Comparison of ENCODE assay signal across 13 mouse cellular contexts in the genomic region with DNA sequence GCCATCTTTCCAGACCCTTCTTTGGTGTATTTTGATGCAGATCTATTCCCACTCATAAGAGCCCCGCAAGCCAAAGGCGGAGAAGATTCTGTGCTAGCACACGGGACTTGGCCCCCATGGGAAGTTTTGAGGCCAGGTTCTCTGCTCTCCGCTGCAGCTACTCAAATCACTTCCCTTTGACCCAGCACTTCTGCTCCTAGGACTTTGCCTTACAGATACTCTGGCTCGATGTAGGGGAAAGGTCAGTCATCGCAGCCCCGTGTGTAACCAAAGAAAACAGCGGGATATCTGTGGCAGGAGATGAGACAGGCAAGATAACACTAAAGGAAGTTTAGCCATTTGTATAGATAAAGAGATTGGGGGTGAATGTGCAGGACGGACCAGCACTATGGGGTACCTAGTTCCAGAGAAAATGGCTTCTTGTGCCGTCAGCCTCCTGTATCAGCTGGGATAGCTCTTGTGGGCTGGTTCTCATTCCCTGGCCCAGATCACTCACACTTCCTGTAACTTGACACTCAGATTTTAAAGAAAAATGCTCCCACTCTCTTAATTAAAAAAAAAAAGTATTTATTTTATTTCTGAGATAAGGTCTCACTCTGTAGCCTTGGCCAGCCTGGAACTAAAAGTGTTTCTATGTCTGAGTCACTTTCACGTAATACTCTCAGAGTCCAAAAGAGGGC. TPM values are rescaled to one million over a fixed set of nuclear protein-coding genes. Genes with fewer than 3 reads are reported as not detected.
DNase-seq lines count a peak whose midpoint lies in the region; ATAC-seq and TF ChIP-seq lines count a peak whose summit lies in the region.
"Had no signal": no experiment of that assay in that cellular context is flagged by ENCODE, and none has a peak within 500 bp of the region (broad histone marks: within the 10 kb centered on the region; RNA-seq: fewer than 3 reads in every experiment).

No protein-coding gene starts in this region.

- H3K9me3 ChIP-seq in kidney, embryonic 15.5 days (replicated peaks), result no peaks in the 10 kb centered on the region
- H3K9me3 ChIP-seq in MEL (replicated peaks; ENCODE audit: insufficient read depth, low read length), result no peaks in the 10 kb centered on the region
- no peaks in the 10 kb centered on the region for H3K9me3 ChIP-seq in intestine, embryonic 16.5 days (ENCODE audit: control insufficient read depth, low read length)
- no peaks in the 10 kb centered on the region; the same call in 1 of the 2 replicates for H3K9me3 ChIP-seq in liver, postnatal 0 days (ENCODE audit: low read length)
- H3K9me3 ChIP-seq: forebrain, embryonic 12.5 days; midbrain, embryonic 15.5 days had no signal

- 78% methylated on average over 11 of the region's 11 CpGs for WGBS in kidney, embryonic 15.5 days
- WGBS in intestine, embryonic 16.5 days, result 67% methylated on average over 11 of the region's 11 CpGs
- WGBS in liver, postnatal 0 days (ENCODE audit: insufficient replicate concordance), result 54% methylated on average over 11 of the region's 11 CpGs

- peak; percentile 81 for DNase-seq in kidney, adult 9 months
- DNase-seq in MEL (ENCODE audit: low read depth, low spot score), result no peak
- DNase-seq in liver, postnatal 0 days, result no peak
- DNase-seq in spleen, postnatal 36 days (ENCODE audit: low spot score in 2 of 2), result no peak
- DNase-seq: cerebellum, postnatal 10 days; thymus, adult 18-20 months had no signal

- no peaks in the 10 kb centered on the region for H3K79me2 ChIP-seq in MEL (ENCODE audit: control insufficient read depth, insufficient read depth, low read length, poor library complexity)

- H3K27ac ChIP-seq in kidney, embryonic 15.5 days, result no peak overlapping the region
- no peak overlapping the region for H3K27ac ChIP-seq in MEL (ENCODE audit: control insufficient read depth, low read depth, low read length)
- peak overlapping the region; percentile 60 for H3K27ac ChIP-seq in intestine, embryonic 16.5 days (ENCODE audit: low read length)
- peak overlapping the region; percentile 80 for H3K27ac ChIP-seq in liver, postnatal 0 days (ENCODE audit: low read depth)
- H3K27ac ChIP-seq: forebrain, embryonic 12.5 days; hindbrain, embryonic 14.5 days; midbrain, embryonic 15.5 days had no signal

- peak; percentile 7; the same call in 1 of the 2 replicates for TF ChIP-seq RAD21 in MEL (IDR thresholded peaks at IDR 0.05; ENCODE audit: low read depth, low read length)

- H3K4me3 ChIP-seq in kidney, embryonic 15.5 days (replicated peaks), result no peak overlapping the region
- H3K4me3 ChIP-seq in MEL (ENCODE audit: control insufficient read depth in 1 of 2, insufficient read depth in 1 of 2, low read depth in 2 of 2, low read length in 2 of 2), result no peak overlapping the region
- no peak overlapping the region for H3K4me3 ChIP-seq in intestine, embryonic 16.5 days (ENCODE audit: low read length)
- no peak overlapping the region for H3K4me3 ChIP-seq in liver, postnatal 0 days (ENCODE audit: low read depth, low read length)
- H3K4me3 ChIP-seq: forebrain, embryonic 12.5 days; midbrain, embryonic 15.5 days had no signal

- H3K4me2 ChIP-seq in kidney, embryonic 15.5 days, result no peak overlapping the region
- no peak overlapping the region for H3K4me2 ChIP-seq in intestine, embryonic 16.5 days (ENCODE audit: low read depth, low read length)
- H3K4me2 ChIP-seq in liver, postnatal 0 days (ENCODE audit: low read depth, low read length), result 0 out of 2 replicates have a peak overlapping the region, but pooled peaks have one; percentile 38
- H3K4me2 ChIP-seq: forebrain, embryonic 12.5 days; heart, embryonic 11.5 days; hindbrain, embryonic 14.5 days; midbrain, embryonic 15.5 days had no signal

- TF ChIP-seq POLR2A in MEL (IDR thresholded peaks at IDR 0.05; ENCODE audit: control insufficient read depth in 1 of 2, insufficient read depth in 1 of 2, low read depth in 1 of 2, low read length in 2 of 2, poor library complexity in 1 of 2), result no peak

- TF ChIP-seq EP300 in MEL (IDR thresholded peaks at IDR 0.05; ENCODE audit: low read depth in 1 of 2, low read length in 2 of 2), result no peak
- no peak for TF ChIP-seq EP300 in liver, postnatal 0 days (IDR thresholded peaks at IDR 0.05; ENCODE audit: low read depth)

- H3K36me3 ChIP-seq in kidney, embryonic 15.5 days, result no peaks in the 10 kb centered on the region
- peaks cover 0 to 9% of the 10 kb centered on the region in 2 experiments; a peak in 2 of 4 replicates for H3K36me3 ChIP-seq in MEL (ENCODE audit: control insufficient read depth in 1 of 2, insufficient read depth in 2 of 2, low read length in 2 of 2)
- H3K36me3 ChIP-seq in intestine, embryonic 16.5 days (ENCODE audit: control insufficient read depth, insufficient read depth, low read length), result no peaks in the 10 kb centered on the region
- H3K36me3 ChIP-seq in liver, postnatal 0 days (replicated peaks; ENCODE audit: insufficient read depth, low read length), result no peaks in the 10 kb centered on the region
- H3K36me3 ChIP-seq: forebrain, embryonic 12.5 days; midbrain, embryonic 15.5 days had no signal

- H3K4me1 ChIP-seq in kidney, embryonic 15.5 days, result peaks cover 6% of the 10 kb centered on the region
- H3K4me1 ChIP-seq in MEL (ENCODE audit: control insufficient read depth in 1 of 2, insufficient read depth in 2 of 2, low read length in 2 of 2), result peaks cover 0 to 21% of the 10 kb centered on the region in 2 experiments; a peak in 3 of 4 replicates
- H3K4me1 ChIP-seq in intestine, embryonic 16.5 days (ENCODE audit: control insufficient read depth, insufficient read depth, low read length), result peaks cover 18% of the 10 kb centered on the region
- H3K4me1 ChIP-seq in liver, postnatal 0 days (ENCODE audit: insufficient read depth), result peaks cover 39% of the 10 kb centered on the region

- no peak overlapping the region for H3K9ac ChIP-seq in kidney, embryonic 15.5 days
- no peak overlapping the region for H3K9ac ChIP-seq in MEL (ENCODE audit: control insufficient read depth, low read depth, low read length, poor library complexity, severe bottlenecking)
- no peak overlapping the region for H3K9ac ChIP-seq in intestine, embryonic 16.5 days (ENCODE audit: low read depth, low read length)
- no peak overlapping the region for H3K9ac ChIP-seq in liver, postnatal 0 days (replicated peaks)
- H3K9ac ChIP-seq: forebrain, embryonic 12.5 days; hindbrain, embryonic 14.5 days; midbrain, embryonic 15.5 days had no signal

- ATAC-seq in kidney, embryonic 15.5 days (replicated peaks; ENCODE audit: low FRiP score), result no peak
- peak; percentile 66 for ATAC-seq in intestine, embryonic 16.5 days
- ATAC-seq in liver, postnatal 0 days, result peak; percentile 52
- no peak for ATAC-seq in megakaryocyte, adult 5-6 weeks (ENCODE audit: poor library complexity, severe bottlenecking)
- ATAC-seq: midbrain, embryonic 15.5 days had no signal

- TF ChIP-seq CTCF in MEL (IDR thresholded peaks at IDR 0.05 in 2 of 3, conservative IDR thresholded peaks at IDR 0.05 in 1 of 3; ENCODE audit: control insufficient read depth in 1 of 3, insufficient read depth in 1 of 3, low read depth in 2 of 3, low read length in 3 of 3, poor library complexity in 1 of 3, severe bottlenecking in 1 of 3), result no peak; a peak in 1 of 6 replicates
- TF ChIP-seq CTCF in liver, postnatal 0 days (IDR thresholded peaks at IDR 0.05; ENCODE audit: low read depth), result no peak

- H3K27me3 ChIP-seq in kidney, embryonic 15.5 days, result no peaks in the 10 kb centered on the region
- H3K27me3 ChIP-seq in MEL (ENCODE audit: control insufficient read depth in 1 of 2, insufficient read depth in 2 of 2, low read length in 2 of 2), result peaks cover under 1 to 2% of the 10 kb centered on the region in 2 experiments; a peak in 2 of 4 replicates
- H3K27me3 ChIP-seq in intestine, embryonic 16.5 days (replicated peaks; ENCODE audit: control insufficient read depth, insufficient read depth, low read length), result no peaks in the 10 kb centered on the region
- no peaks in the 10 kb centered on the region for H3K27me3 ChIP-seq in liver, postnatal 0 days (ENCODE audit: insufficient read depth, low read length)
- H3K27me3 ChIP-seq: forebrain, embryonic 12.5 days; midbrain, embryonic 15.5 days had no signal

RNA-seq across cellular contexts. Expression of a gene that starts 6.4 kb away (rescaled TPM):
- polyA plus RNA-seq in kidney, embryonic 15.5 days (2015; fragmentation: Nextera tagmentation; extraction: Ambion mirVana), result 3.2 and 3.5 TPM in 2 replicates
- total RNA-seq in MEL (2012; rRNA removed), result 0.19 and 0.26 TPM in 2 replicates
- 1 to 10 TPM in 1 of 2 experiments, not detected in 1; 2.4 TPM for polyA plus RNA-seq in MEL (2012; ENCODE audit: insufficient read depth in 1 of 2, insufficient read length in 2 of 2, low read depth in 1 of 2, low replicate concordance in 2 of 2, missing spikeins in 1 of 2)
- 23.6 and 32.1 TPM in 2 replicates for polyA plus RNA-seq in intestine, embryonic 16.5 days (2015; fragmentation: Nextera tagmentation; extraction: Ambion mirVana)
- polyA plus RNA-seq in liver, postnatal 0 days (2015; fragmentation: Nextera tagmentation; extraction: Ambion mirVana), result 12.4 and 17.8 TPM in 2 replicates
- total RNA-seq in megakaryocyte, adult 5-6 weeks (2015), result 10.7 and 11.7 TPM in 2 replicates
- total RNA-seq in megakaryocyte, adult 5-6 weeks (2017), result 17.0 and 17.6 TPM in 2 replicates

RNA-seq across cellular contexts. Expression of a gene that starts 20.7 kb away (rescaled TPM):
- 16.7 and 17.8 TPM in 2 replicates for polyA plus RNA-seq in kidney, embryonic 15.5 days (2015; fragmentation: Nextera tagmentation; extraction: Ambion mirVana)
- total RNA-seq in MEL (2012; rRNA removed), result 12.8 and 14.9 TPM in 2 replicates
- polyA plus RNA-seq in MEL (2012; ENCODE audit: insufficient read depth in 1 of 2, insufficient read length in 2 of 2, low read depth in 1 of 2, low replicate concordance in 2 of 2, missing spikeins in 1 of 2), result 10 to 100 TPM in 1 of 2 experiments, not detected in 1; 20.6 TPM
- 14.4 and 14.6 TPM in 2 replicates for polyA plus RNA-seq in intestine, embryonic 16.5 days (2015; fragmentation: Nextera tagmentation; extraction: Ambion mirVana)
- polyA plus RNA-seq in liver, postnatal 0 days (2015; fragmentation: Nextera tagmentation; extraction: Ambion mirVana), result 6.9 and 7.1 TPM in 2 replicates
- 3.7 and 3.9 TPM in 2 replicates for total RNA-seq in megakaryocyte, adult 5-6 weeks (2015)
- total RNA-seq in megakaryocyte, adult 5-6 weeks (2017), result 12.6 and 17.0 TPM in 2 replicates

RNA-seq across cellular contexts. Expression of a gene that starts 22.0 kb away (rescaled TPM):
- polyA plus RNA-seq in kidney, embryonic 15.5 days (2015; fragmentation: Nextera tagmentation; extraction: Ambion mirVana), result 1,708 and 1,728 TPM in 2 replicates
- total RNA-seq in MEL (2012; rRNA removed), result 200 and 214 TPM in 2 replicates
- 100 to 1,000 TPM in 1 of 2 experiments, not detected in 1; 350 TPM for polyA plus RNA-seq in MEL (2012; ENCODE audit: insufficient read depth in 1 of 2, insufficient read length in 2 of 2, low read depth in 1 of 2, low replicate concordance in 2 of 2, missing spikeins in 1 of 2)
- polyA plus RNA-seq in intestine, embryonic 16.5 days (2015; fragmentation: Nextera tagmentation; extraction: Ambion mirVana), result 982 and 1,127 TPM in 2 replicates
- 249 and 258 TPM in 2 replicates for polyA plus RNA-seq in liver, postnatal 0 days (2015; fragmentation: Nextera tagmentation; extraction: Ambion mirVana)
- 563 and 570 TPM in 2 replicates for total RNA-seq in megakaryocyte, adult 5-6 weeks (2015)
- total RNA-seq in megakaryocyte, adult 5-6 weeks (2017), result 790 and 821 TPM in 2 replicates

RNA-seq across cellular contexts. Expression of a gene that starts 45.1 kb away (rescaled TPM):
- 112 and 115 TPM in 2 replicates for polyA plus RNA-seq in kidney, embryonic 15.5 days (2015; fragmentation: Nextera tagmentation; extraction: Ambion mirVana)
- total RNA-seq in MEL (2012; rRNA removed), result 44.3 and 52.0 TPM in 2 replicates
- 10 to 100 TPM in 1 of 2 experiments, not detected in 1; 88.3 TPM for polyA plus RNA-seq in MEL (2012; ENCODE audit: insufficient read depth in 1 of 2, insufficient read length in 2 of 2, low read depth in 1 of 2, low replicate concordance in 2 of 2, missing spikeins in 1 of 2)
- polyA plus RNA-seq in intestine, embryonic 16.5 days (2015; fragmentation: Nextera tagmentation; extraction: Ambion mirVana), result 97.1 and 97.5 TPM in 2 replicates
- polyA plus RNA-seq in liver, postnatal 0 days (2015; fragmentation: Nextera tagmentation; extraction: Ambion mirVana), result 56.9 and 60.3 TPM in 2 replicates
- total RNA-seq in megakaryocyte, adult 5-6 weeks (2015), result 40.4 and 48.1 TPM in 2 replicates
- 33.6 and 38.3 TPM in 2 replicates for total RNA-seq in megakaryocyte, adult 5-6 weeks (2017)

Comparison
In these comparisons a context has a peak if more than half of its experiments do, and no peak if none do; other contexts are left out.
1. ATAC-seq: peak in intestine, embryonic 16.5 days (single experiment) and liver, postnatal 0 days (single experiment); none in kidney, embryonic 15.5 days (single experiment) and megakaryocyte, adult 5-6 weeks (single experiment).
2. H3K27ac ChIP-seq: peak in intestine, embryonic 16.5 days (single experiment) and liver, postnatal 0 days (single experiment); none in kidney, embryonic 15.5 days (single experiment) and MEL (single experiment).